Mouse (Mus musculus): ENCODE data around the gene Pitpnm2.

GRCm38 (mm10) chr5:124115531-124115930 lies 134.0 kb downstream of the Pitpnm2 start:
- no peak for TF ChIP-seq CTCF (conservative IDR thresholded peaks at IDR 0.05; ENCODE audit: low read length)
- TF ChIP-seq POU5F1 (IDR thresholded peaks at IDR 0.05; ENCODE audit: borderline replicate concordance, low read length) = no peak
